Mouse (Mus musculus) ES-E14 (cell line): ENCODE results near the gene Gpr68.

Source experiments
- MAFK ChIP-seq: IDR thresholded peaks from 2 replicates; pipeline ENCODE4 v1.6.1; 2014; ENCODE audit warnings: mild to moderate bottlenecking, low read depth, low read length, inconsistent platforms; ENCODE audit not compliant: insufficient read depth
- ZC3H11A ChIP-seq: IDR thresholded peaks from 2 replicates; pipeline ENCODE4 v1.6.1; 2012; ENCODE audit warnings: low read depth, mild to moderate bottlenecking, inconsistent platforms, low read length, borderline replicate concordance

- TF ChIP-seq ZC3H11A, result no peak
- TF ChIP-seq MAFK, result no peak
Observed at GRCm38 (mm10) chr12:100886877-100887276, 21.1 kb downstream of the Gpr68 start.
